Mouse (Mus musculus) forebrain, postnatal 0 days (tissue): ENCODE data around the gene Zic2. TPM values are rescaled to one million over a fixed set of nuclear protein-coding genes. Genes with fewer than 3 reads are reported as not detected.

ENCODE experiments used
- ATAC-seq: fragments of 200-750 bp; cut with Nextera tagmentation; 2 replicates; pipeline ENCODE4 v1.8.0; 2017; ENCODE audit warnings: mild to moderate bottlenecking, moderate library complexity
- DNase-seq: peaks from one replicate; pipeline ENCODE4 v3.0.0-alpha.2; 2015
- H3K27ac ChIP-seq: fragments of 300-500 bp; sonication (generic); 2 replicates; pipeline ENCODE4 v1.5.1; 2014; ENCODE audit warnings: low read depth, mild to moderate bottlenecking, antibody characterized with exemption, low read length, moderate library complexity, mixed read lengths
- H3K27me3 ChIP-seq: fragments of 300-500 bp; sonication (generic); 2 replicates; pipeline ENCODE4 v1.6.1; 2014; ENCODE audit warnings: mild to moderate bottlenecking, low read length, mixed read lengths; ENCODE audit not compliant: insufficient read depth
- H3K36me3 ChIP-seq: fragments of 300-500 bp; sonication (generic); 2 replicates; pipeline ENCODE4 v1.6.1; 2014; ENCODE audit warnings: mild to moderate bottlenecking, moderate library complexity; ENCODE audit not compliant: insufficient read depth
- H3K4me1 ChIP-seq: fragments of 300-500 bp; sonication (generic); 2 replicates; pipeline ENCODE4 v1.6.1; 2014; ENCODE audit warnings: antibody characterized with exemption; ENCODE audit not compliant: insufficient read depth
- H3K4me2 ChIP-seq: fragments of 300-500 bp; sonication (generic); 2 replicates; pipeline ENCODE4 v1.6.1; 2014; ENCODE audit warnings: low read depth, mild to moderate bottlenecking, moderate library complexity
- H3K4me3 ChIP-seq: fragments of 300-500 bp; sonication (generic); 2 replicates; pipeline ENCODE4 v1.5.1; 2014; ENCODE audit warnings: low read depth, low read length, mixed read lengths
- H3K9ac ChIP-seq: fragments of 300-500 bp; sonication (generic); 2 replicates; pipeline ENCODE4 v1.6.1; 2014; ENCODE audit warnings: mild to moderate bottlenecking
- H3K9me3 ChIP-seq: fragments of 300-500 bp; sonication (generic); 2 replicates; pipeline ENCODE4 v1.6.1; 2016; ENCODE audit warnings: low read length
- CTCF ChIP-seq: sonication (generic); IDR thresholded peaks from 2 replicates; pipeline ENCODE4 v1.5.1; 2016; ENCODE audit warnings: antibody characterized with exemption, control low read depth, low read depth
- WGBS: fragments of 180-500 bp; shearing (Covaris S2); extraction: QIAGEN DNeasy Blood & Tissue Kit; methylation state at CpG from one replicate; pipeline ENCODE4 v1.1.7; 2014; 5-methylcytosine and 5-hydroxymethylcytosine counted together
- polyA plus RNA-seq: library from polyadenylated mRNA; unstranded; fragments of >200 nt; fragmentation: Nextera tagmentation; extraction: Ambion mirVana; gene quantifications from 2 replicates; pipeline ENCODE4 v1.2.1, GENCODE M21; 2015
- total RNA-seq: library from RNA; depleted of rRNA; stranded (reverse); fragments of >200 nt; gene quantifications from 2 replicates; pipeline ENCODE4 v1.2.3, GENCODE M21; 2014

The Zic2 gene
- total and polyA plus RNA-seq, 2 experiments from 2014 or later, result 16.3 to 105 TPM

GRCm38 (mm10) chr14:122482081-122483023, 7.1 kb downstream of the Zic2 start:
- Histone ChIP-seq H3K9me3 (no peaks in the 10 kb centered on the region), H3K4me2 (peak overlapping the region; percentile 41), H3K4me1 (no peaks in the 10 kb centered on the region), H3K36me3 (no peaks in the 10 kb centered on the region), H3K9ac (peak overlapping the region; percentile 40), H3K27ac (peak overlapping the region; percentile 67), H3K27me3 (peaks cover 56% of the 10 kb centered on the region), H3K4me3 (peak overlapping the region; percentile 12; the same call in 1 of the 2 replicates)
- DNase-seq (peak; percentile 39), ATAC-seq (0 out of 2 replicates have a peak, but pooled peaks have one; percentile 3)
- 17% methylated on average over 38 of the region's 38 CpGs for WGBS
- no peak for TF ChIP-seq CTCF

DNA sequence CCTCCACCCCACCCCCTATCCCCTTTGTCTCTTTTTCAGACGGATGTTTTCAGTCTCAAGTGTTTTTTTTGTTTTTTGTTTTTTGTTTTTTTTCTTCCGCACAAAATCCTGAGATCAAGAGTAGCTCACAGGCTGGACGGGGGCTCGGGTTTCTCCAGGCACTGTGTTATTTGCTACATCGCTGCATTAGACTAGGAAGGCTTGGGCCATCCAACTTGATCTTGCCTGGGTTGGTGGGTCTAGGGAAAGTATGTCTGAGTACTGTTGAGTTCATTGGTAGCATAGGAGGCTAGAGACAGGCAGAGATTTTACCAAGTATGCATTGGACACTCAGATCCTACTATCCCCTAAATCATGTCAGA, 7.8 kb downstream of the Zic2 start:
- H3K4me3 ChIP-seq, result 0 out of 2 replicates have a peak overlapping the region, but pooled peaks have one; percentile 12
- no peak for TF ChIP-seq CTCF
- H3K36me3 ChIP-seq, result no peaks in the 10 kb centered on the region
- H3K27ac ChIP-seq, result peak overlapping the region; percentile 67; the same call in 1 of the 2 replicates
- ATAC-seq (no peak), DNase-seq (peak; percentile 22)
- WGBS, result 18% methylated on average over 5 of the region's 5 CpGs
- peak overlapping the region; percentile 40 for H3K9ac ChIP-seq
- H3K27me3 ChIP-seq, result peaks cover 59% of the 10 kb centered on the region
- H3K9me3 ChIP-seq, result no peaks in the 10 kb centered on the region
- peak overlapping the region; percentile 41 for H3K4me2 ChIP-seq
- H3K4me1 ChIP-seq, result no peaks in the 10 kb centered on the region

GRCm38 (mm10) chr14:122483556-122484421, 8.6 kb downstream of the Zic2 start:
- peaks cover 62% of the 10 kb centered on the region for H3K27me3 ChIP-seq
- no peaks in the 10 kb centered on the region for H3K36me3 ChIP-seq
- peak; percentile 15 for DNase-seq
- no peak for TF ChIP-seq CTCF
- H3K4me1 ChIP-seq, result no peaks in the 10 kb centered on the region
- H3K9ac ChIP-seq, result peak overlapping the region; percentile 40; the same call in 1 of the 2 replicates
- peak overlapping the region; percentile 15; the same call in 1 of the 2 replicates for H3K27ac ChIP-seq
- no peaks in the 10 kb centered on the region for H3K9me3 ChIP-seq
- whole genome bisulfite sequencing, result 30% methylated on average over 18 of the region's 18 CpGs
- H3K4me2 ChIP-seq, result peak overlapping the region; percentile 19; the same call in 1 of the 2 replicates
- ATAC-seq, result peak; percentile 8; the same call in 1 of the 2 replicates
- H3K4me3 ChIP-seq, result no peak overlapping the region

DNA sequence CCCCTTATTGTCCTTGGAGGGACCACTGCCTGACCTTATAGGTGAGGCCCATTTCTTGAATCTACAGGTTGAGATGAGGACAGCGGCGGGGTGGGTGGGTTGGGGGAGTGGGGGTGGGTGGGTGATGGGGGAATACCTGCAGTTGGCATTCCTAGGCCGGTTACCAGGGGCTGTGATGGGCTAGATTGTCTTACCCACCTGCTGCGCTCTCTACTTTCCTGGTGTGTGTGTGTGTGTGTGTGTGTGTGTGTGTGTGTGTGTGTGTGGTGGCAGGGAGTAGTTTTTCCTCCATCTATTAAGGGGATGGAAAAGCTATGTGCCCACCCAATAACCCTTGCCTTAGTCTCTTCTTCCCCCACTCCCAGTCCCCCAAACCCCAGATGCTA, 9.2 kb downstream of the Zic2 start:
- no peak for TF ChIP-seq CTCF
- H3K9ac ChIP-seq, result no peak overlapping the region
- WGBS, result 32% methylated on average over 4 of the region's 4 CpGs
- H3K27me3 ChIP-seq, result peaks cover 66% of the 10 kb centered on the region
- H3K4me3 ChIP-seq, result no peak overlapping the region
- no peak for ATAC-seq
- H3K4me1 ChIP-seq, result no peaks in the 10 kb centered on the region
- H3K27ac ChIP-seq, result peak overlapping the region; percentile 40; the same call in 1 of the 2 replicates
- H3K9me3 ChIP-seq, result no peaks in the 10 kb centered on the region
- H3K4me2 ChIP-seq, result peak overlapping the region; percentile 33; the same call in 1 of the 2 replicates
- DNase-seq, result no peak
- no peaks in the 10 kb centered on the region for H3K36me3 ChIP-seq

GRCm38 (mm10) chr14:122484844-122485551, 9.8 kb downstream of the Zic2 start:
- H3K27me3 ChIP-seq, result peaks cover 66% of the 10 kb centered on the region
- H3K4me1 ChIP-seq, result no peaks in the 10 kb centered on the region
- WGBS, result 18% methylated on average over 23 of the region's 24 CpGs
- no peak overlapping the region for H3K9ac ChIP-seq
- H3K27ac ChIP-seq, result peak overlapping the region; percentile 40; the same call in 1 of the 2 replicates
- ATAC-seq, result peak; percentile 19
- TF ChIP-seq CTCF, result no peak
- H3K9me3 ChIP-seq, result no peaks in the 10 kb centered on the region
- H3K36me3 ChIP-seq, result no peaks in the 10 kb centered on the region
- peak; percentile 17 for DNase-seq
- no peak overlapping the region for H3K4me3 ChIP-seq
- peak overlapping the region; percentile 33 for H3K4me2 ChIP-seq

DNA sequence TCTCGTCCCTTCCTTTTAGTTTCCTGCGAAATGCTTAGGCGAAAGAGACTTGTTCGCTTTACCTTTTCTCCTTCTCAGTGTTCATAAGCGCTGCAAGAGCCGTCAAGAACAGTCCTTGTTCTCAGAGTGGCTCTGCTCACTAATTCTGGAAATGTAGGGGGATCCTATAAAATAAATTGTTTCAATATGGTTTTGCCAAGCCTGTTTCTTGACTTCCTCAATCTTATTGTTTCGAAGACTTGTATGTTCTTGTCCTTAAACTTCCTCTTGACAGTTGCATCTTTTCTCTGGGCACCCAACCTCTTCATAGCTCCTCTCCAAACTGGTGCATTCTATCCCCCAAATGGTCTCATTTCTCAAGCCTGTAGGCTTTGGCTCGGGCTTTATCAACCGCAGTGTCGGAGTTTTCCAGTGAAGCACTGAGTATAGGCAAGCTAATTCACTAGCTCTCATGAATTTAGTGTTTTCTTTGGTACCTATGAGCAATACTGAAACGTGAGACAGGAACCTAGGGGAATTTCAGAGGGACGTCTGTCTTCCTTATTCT, 10.5 kb downstream of the Zic2 start:
- ATAC-seq (no peak), DNase-seq (peak; percentile 46)
- 27% methylated on average over 12 of the region's 12 CpGs for WGBS
- Histone ChIP-seq H3K4me2 (peak overlapping the region; percentile 33), H3K36me3 (no peaks in the 10 kb centered on the region), H3K27ac (no peak overlapping the region), H3K4me1 (no peaks in the 10 kb centered on the region), H3K9me3 (no peaks in the 10 kb centered on the region), H3K27me3 (peaks cover 61% of the 10 kb centered on the region), H3K4me3 (no peak overlapping the region), H3K9ac (no peak overlapping the region)
- no peak for TF ChIP-seq CTCF
